Mouse (Mus musculus): ENCODE measurements around the gene Ugt2b37. TPM values are rescaled to one million over a fixed set of nuclear protein-coding genes. Genes with fewer than 3 reads are reported as not detected.

The Ugt2b37 gene
- polyA plus RNA-seq (2014; fragmentation: Illumina TruSeq; extraction: RNeasy Lipid Tissue Mini Kit (QIAGEN cat#74804); ENCODE audit: low read depth, low replicate concordance): 30.0 TPM

DNA sequence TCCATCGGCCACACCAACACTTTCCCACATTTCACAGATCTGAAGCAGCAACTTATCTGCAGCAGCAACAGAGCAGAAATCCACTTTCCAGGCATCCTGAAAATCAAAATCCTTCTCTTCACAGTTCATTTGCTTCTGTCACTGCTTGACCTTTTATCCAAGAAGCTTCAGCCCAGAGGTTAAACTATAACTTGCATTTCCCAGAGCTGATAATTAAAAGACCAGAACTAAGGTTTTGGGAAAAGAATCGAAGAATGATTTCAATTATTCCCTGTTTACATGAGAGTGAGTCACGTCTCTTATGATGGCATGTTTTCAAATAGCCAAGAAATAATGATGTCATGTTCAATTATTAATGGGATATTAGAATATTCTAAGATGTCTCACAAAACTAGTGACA is at the start of gene Ugt2b37:
Ugt2b37 (minus strand) TSS at position 129 of the 400 bp plus-strand sequence.

Other genes with a start within 250 kb of the Ugt2b37 start
- 1,843 TPM for gene Ugt2b36, start 162.2 kb downstream of the Ugt2b37 start, polyA plus RNA-seq (2014; fragmentation: Illumina TruSeq; extraction: RNeasy Lipid Tissue Mini Kit (QIAGEN cat#74804); ENCODE audit: low read depth, low replicate concordance)
- gene Ugt2b5, start 114.5 kb downstream of the Ugt2b37 start, polyA plus RNA-seq (2014; fragmentation: Illumina TruSeq; extraction: RNeasy Lipid Tissue Mini Kit (QIAGEN cat#74804); ENCODE audit: low read depth, low replicate concordance): 2,332 TPM
- gene Ugt2a3, start 82.4 kb upstream of the Ugt2b37 start, polyA plus RNA-seq (2014; fragmentation: Illumina TruSeq; extraction: RNeasy Lipid Tissue Mini Kit (QIAGEN cat#74804); ENCODE audit: low read depth, low replicate concordance): 614 TPM
- gene Ugt2b38, start 169.4 kb upstream of the Ugt2b37 start, polyA plus RNA-seq (2014; fragmentation: Illumina TruSeq; extraction: RNeasy Lipid Tissue Mini Kit (QIAGEN cat#74804); ENCODE audit: low read depth, low replicate concordance): 4.3 TPM
- not detected for gene Ugt2a2, start 227.5 kb upstream of the Ugt2b37 start, polyA plus RNA-seq (2014; fragmentation: Illumina TruSeq; extraction: RNeasy Lipid Tissue Mini Kit (QIAGEN cat#74804); ENCODE audit: low read depth, low replicate concordance)
- not detected for gene Gm43638, start 232.0 kb upstream of the Ugt2b37 start, polyA plus RNA-seq (2014; fragmentation: Illumina TruSeq; extraction: RNeasy Lipid Tissue Mini Kit (QIAGEN cat#74804); ENCODE audit: low read depth, low replicate concordance)
- not detected for gene Ugt2a1, start 236.1 kb upstream of the Ugt2b37 start, polyA plus RNA-seq (2014; fragmentation: Illumina TruSeq; extraction: RNeasy Lipid Tissue Mini Kit (QIAGEN cat#74804); ENCODE audit: low read depth, low replicate concordance)

All from liver, adult 10 weeks (tissue).